Comparison of ENCODE assay signal across 8 mouse cellular contexts in genomic region chr12:17176041-17176756, GRCm38 (mm10). TPM values are rescaled to one million over a fixed set of nuclear protein-coding genes. Genes with fewer than 3 reads are reported as not detected.
A peak's percentile ranks its signal among the peaks of the same experiment; 100 is the strongest.
DNase-seq lines count a peak whose midpoint lies in the region; ATAC-seq and TF ChIP-seq lines count a peak whose summit lies in the region.

No protein-coding gene starts in this region.

- no peaks in the 10 kb centered on the region for H3K36me3 ChIP-seq in heart, embryonic 15.5 days
- H3K36me3 ChIP-seq in kidney, postnatal 0 days (ENCODE audit: insufficient read depth, low read length), result no peaks in the 10 kb centered on the region

- no peaks in the 10 kb centered on the region for H3K9me3 ChIP-seq in heart, embryonic 15.5 days (replicated peaks)
- no peaks in the 10 kb centered on the region for H3K9me3 ChIP-seq in kidney, postnatal 0 days (replicated peaks; ENCODE audit: low read length)

- TF ChIP-seq POLR2A in cortical plate, adult 2 months (IDR thresholded peaks at IDR 0.05; ENCODE audit: extremely low read depth, insufficient read depth, low read length), result peak; percentile 86

- ATAC-seq in heart, embryonic 15.5 days (replicated peaks; ENCODE audit: insufficient number of reproducible peaks, insufficient read depth, low FRiP score, low read depth), result peak; percentile 25; the same call in 1 of the 2 replicates
- ATAC-seq in kidney, postnatal 0 days (replicated peaks; ENCODE audit: low FRiP score, low read depth), result peak; percentile 64

- peak; percentile 49 for TF ChIP-seq CTCF in cortical plate, adult 2 months (IDR thresholded peaks at IDR 0.05; ENCODE audit: extremely low read depth, insufficient read depth, low read length)
- TF ChIP-seq CTCF in kidney, postnatal 0 days (IDR thresholded peaks at IDR 0.05; ENCODE audit: low read depth), result peak; percentile 60

- no peaks in the 10 kb centered on the region for H3K4me1 ChIP-seq in cortical plate, adult 2 months (ENCODE audit: control insufficient read depth, insufficient read depth, low read length)
- H3K4me1 ChIP-seq in heart, embryonic 15.5 days (replicated peaks), result peaks cover 18% of the 10 kb centered on the region
- H3K4me1 ChIP-seq in kidney, postnatal 0 days (replicated peaks; ENCODE audit: insufficient read depth, low read length), result no peaks in the 10 kb centered on the region; the same call in 1 of the 2 replicates

- H3K27me3 ChIP-seq in heart, embryonic 15.5 days, result peaks cover 34% of the 10 kb centered on the region
- peaks cover 19% of the 10 kb centered on the region for H3K27me3 ChIP-seq in kidney, postnatal 0 days (ENCODE audit: insufficient read depth, low read length)

- peak overlapping the region; percentile 65 for H3K4me3 ChIP-seq in cortical plate, adult 2 months (ENCODE audit: insufficient read depth, low read length)
- peak overlapping the region; percentile 56 for H3K4me3 ChIP-seq in heart, embryonic 15.5 days
- peak overlapping the region; percentile 34 for H3K4me3 ChIP-seq in kidney, postnatal 0 days (replicated peaks; ENCODE audit: low read depth, low read length)

- H3K9ac ChIP-seq in heart, embryonic 15.5 days, result peak overlapping the region; percentile 50
- peak overlapping the region; percentile 44; the same call in 1 of the 2 replicates for H3K9ac ChIP-seq in kidney, postnatal 0 days (ENCODE audit: low read depth, low read length)

- DNase-seq in layer of hippocampus, adult 11-12 months (ENCODE audit: low spot score), result peak; percentile 61
- DNase-seq in layer of hippocampus, adult 9-10 months (ENCODE audit: low spot score), result no peak
- DNase-seq in kidney, postnatal 0 days (ENCODE audit: low spot score), result peak; percentile 80
- peak; percentile 8 for DNase-seq in liver
- peak; percentile 3 for DNase-seq in naive thymus-derived CD4-positive, alpha-beta T cell, adult 2 months (ENCODE audit: low read depth)
- peak; percentile 9 for DNase-seq in urinary bladder, postnatal 25 days (ENCODE audit: low spot score)

- WGBS in heart, embryonic 15.5 days, result 1% methylated on average over 54 of the region's 54 CpGs
- 1% methylated on average over 53 of the region's 54 CpGs for WGBS in kidney, postnatal 0 days

- peak overlapping the region; percentile 96 for H3K4me2 ChIP-seq in heart, embryonic 15.5 days
- H3K4me2 ChIP-seq in kidney, postnatal 0 days (ENCODE audit: low read length), result peak overlapping the region; percentile 80

- H3K27ac ChIP-seq in cortical plate, adult 2 months (ENCODE audit: insufficient read depth, low read length), result peak overlapping the region; percentile 61
- no peak overlapping the region for H3K27ac ChIP-seq in heart, embryonic 15.5 days
- H3K27ac ChIP-seq in kidney, postnatal 0 days, result no peak overlapping the region

RNA-seq across cellular contexts. Expression of gene Kcnf1, which starts 0.5 kb away (rescaled TPM):
- 56.5 and 58.4 TPM in 2 replicates for polyA plus RNA-seq in cortical plate, adult 2 months (2012; rRNA removed)
- 0.13 and 0.14 TPM in 2 replicates for polyA plus RNA-seq in heart, embryonic 15.5 days (2015; fragmentation: Nextera tagmentation; extraction: Ambion mirVana)
- 0.77 and 0.95 TPM in 2 replicates for polyA plus RNA-seq in kidney, postnatal 0 days (2015; fragmentation: Nextera tagmentation; extraction: Ambion mirVana)

Comparison
In these comparisons a context has a peak if more than half of its experiments do, and no peak if none do; other contexts are left out.
1. RNA of gene Kcnf1, which starts 0.5 kb away (polyA plus RNA-seq): 56.5 to 58.4 TPM in cortical plate, adult 2 months; 0.77 to 0.95 TPM in kidney, postnatal 0 days and 0.13 to 0.14 TPM in heart, embryonic 15.5 days; every median in the first group is over 10 times any median in the second.
2. Peak in every context shown above with its lines, with median percentiles within 50 percentile points of each other: H3K4me3 ChIP-seq.